In genomic region chrX:162363206-162363605, GRCm38 (mm10) we compare ENCODE assay signal across 17 mouse cellular contexts.
DNase-seq lines count a peak whose midpoint lies in the region; ATAC-seq and TF ChIP-seq lines count a peak whose summit lies in the region.
"Had no signal": no experiment of that assay in that cellular context is flagged by ENCODE, and none has a peak within 500 bp of the region (broad histone marks: within the 10 kb centered on the region; RNA-seq: fewer than 3 reads in every experiment).

No protein-coding gene starts in this region.

- H3K4me2 ChIP-seq in kidney, embryonic 16.5 days (replicated peaks; ENCODE audit: low read depth, low read length): no peak overlapping the region
- H3K4me2 ChIP-seq in lung, embryonic 14.5 days: no peak overlapping the region
- H3K4me2 ChIP-seq: embryonic facial prominence, embryonic 12.5 days; hindbrain, embryonic 13.5 days; limb, embryonic 13.5 days; liver, embryonic 15.5 days had no signal

- DNase-seq in left cerebral cortex, postnatal 4 days: peak; percentile 3
- DNase-seq in left cerebral cortex, postnatal 14 days (ENCODE audit: low spot score in 2 of 2): no peak
- DNase-seq in lung, embryonic 14.5 days: peak; percentile 83
- peak; percentile 49 to 83 for DNase-seq in lung, postnatal 4 days
- no peak for DNase-seq in heart, adult 2 months
- DNase-seq in cerebellum, postnatal 14 days: no peak
- no peak for DNase-seq in urinary bladder, adult 2 months (ENCODE audit: low spot score)
- DNase-seq: right cerebral cortex, postnatal 14 days; thymus, postnatal 14 days had no signal

- no peaks in the 10 kb centered on the region for H3K79me2 ChIP-seq in heart, adult 2 months (replicated peaks; ENCODE audit: control insufficient read depth, insufficient read depth, low read length)

- H3K4me1 ChIP-seq in kidney, embryonic 16.5 days (ENCODE audit: insufficient read depth, low read length): no peaks in the 10 kb centered on the region
- H3K4me1 ChIP-seq in lung, embryonic 14.5 days (ENCODE audit: insufficient read depth): no peaks in the 10 kb centered on the region; the same call in 1 of the 2 replicates
- H3K4me1 ChIP-seq in heart, adult 2 months (ENCODE audit: control insufficient read depth, insufficient read depth, low read length): no peaks in the 10 kb centered on the region
- H3K4me1 ChIP-seq: embryonic facial prominence, embryonic 12.5 days; hindbrain, embryonic 13.5 days; liver, embryonic 15.5 days had no signal

- no peak overlapping the region for H3K9ac ChIP-seq in kidney, embryonic 16.5 days (replicated peaks; ENCODE audit: low read length)
- no peak overlapping the region for H3K9ac ChIP-seq in lung, embryonic 14.5 days
- H3K9ac ChIP-seq in heart, adult 2 months (ENCODE audit: low read depth, low read length): no peak overlapping the region
- H3K9ac ChIP-seq: embryonic facial prominence, embryonic 12.5 days; hindbrain, embryonic 13.5 days; limb, embryonic 13.5 days; liver, embryonic 15.5 days had no signal

- 62% methylated on average over 2 of the region's 2 CpGs for WGBS in kidney, embryonic 16.5 days
- 27% methylated on average over 2 of the region's 2 CpGs for WGBS in lung, embryonic 14.5 days
- 58% methylated on average over 2 of the region's 2 CpGs for WGBS in heart, adult 2 months

- H3K27me3 ChIP-seq in kidney, embryonic 16.5 days (ENCODE audit: insufficient read depth, low read length): peaks cover 4% of the 10 kb centered on the region; the same call in 1 of the 2 replicates
- no peaks in the 10 kb centered on the region for H3K27me3 ChIP-seq in lung, embryonic 14.5 days (ENCODE audit: insufficient read depth, low read length)
- H3K27me3 ChIP-seq in heart, adult 2 months (ENCODE audit: control insufficient read depth, insufficient read depth, low read length): no peaks in the 10 kb centered on the region

- TF ChIP-seq EP300 in heart, adult 2 months (IDR thresholded peaks at IDR 0.05; ENCODE audit: insufficient read depth, low read depth, low read length): no peak

- no peak for TF ChIP-seq CTCF in lung, embryonic 14.5 days (IDR thresholded peaks at IDR 0.05; ENCODE audit: low read depth)
- TF ChIP-seq CTCF in heart, adult 2 months (IDR thresholded peaks at IDR 0.05): no peak

- H3K36me3 ChIP-seq in kidney, embryonic 16.5 days (ENCODE audit: insufficient read depth, low read length): no peaks in the 10 kb centered on the region
- no peaks in the 10 kb centered on the region for H3K36me3 ChIP-seq in lung, embryonic 14.5 days (ENCODE audit: insufficient read depth)
- H3K36me3 ChIP-seq in heart, adult 2 months (ENCODE audit: control insufficient read depth, insufficient read depth, low read length): no peaks in the 10 kb centered on the region
- H3K36me3 ChIP-seq: embryonic facial prominence, embryonic 12.5 days; hindbrain, embryonic 13.5 days; limb, embryonic 13.5 days; liver, embryonic 15.5 days had no signal

- no peak overlapping the region for H3K4me3 ChIP-seq in kidney, embryonic 16.5 days (ENCODE audit: low read length)
- no peak overlapping the region for H3K4me3 ChIP-seq in lung, embryonic 14.5 days (ENCODE audit: low read depth, low read length)
- no peak overlapping the region for H3K4me3 ChIP-seq in heart, adult 2 months
- H3K4me3 ChIP-seq: embryonic facial prominence, embryonic 12.5 days; hindbrain, embryonic 13.5 days; limb, embryonic 13.5 days; liver, embryonic 15.5 days had no signal

- no peaks in the 10 kb centered on the region for H3K9me3 ChIP-seq in kidney, embryonic 16.5 days (ENCODE audit: low read length)
- no peaks in the 10 kb centered on the region for H3K9me3 ChIP-seq in lung, embryonic 14.5 days (ENCODE audit: low read depth, low read length)
- H3K9me3 ChIP-seq: embryonic facial prominence, embryonic 12.5 days; hindbrain, embryonic 13.5 days; limb, embryonic 13.5 days; liver, embryonic 15.5 days had no signal

- no peak for TF ChIP-seq POLR2A in heart, adult 2 months (IDR thresholded peaks at IDR 0.05; ENCODE audit: insufficient read depth, low read depth, low read length)

- peak; percentile 86 for ATAC-seq in kidney, embryonic 16.5 days (ENCODE audit: low FRiP score, low TSS enrichment)
- peak; percentile 96 for ATAC-seq in lung, embryonic 14.5 days (ENCODE audit: insufficient read depth)
- ATAC-seq: activated CD4-positive, CD25-positive, alpha-beta regulatory T cell, adult 4 months; midbrain, embryonic 16.5 days; Patski had no signal

- intact Hi-C loops in left cerebral cortex, postnatal 4 days (cut with DNase I): no loop called here
- intact Hi-C loops in left cerebral cortex, postnatal 14 days (cut with DNase I): no loop called here
- intact Hi-C loops in heart, adult 2 months (cut with DNase I): no loop called here

- no peak overlapping the region for H3K27ac ChIP-seq in kidney, embryonic 16.5 days (ENCODE audit: low read length)
- no peak overlapping the region for H3K27ac ChIP-seq in lung, embryonic 14.5 days (ENCODE audit: low read depth)
- no peak overlapping the region for H3K27ac ChIP-seq in heart, adult 2 months
- H3K27ac ChIP-seq: embryonic facial prominence, embryonic 12.5 days; hindbrain, embryonic 13.5 days; limb, embryonic 13.5 days; liver, embryonic 15.5 days had no signal

Comparison
In these comparisons a context has a peak if more than half of its experiments do, and no peak if none do; other contexts are left out.
1. DNase-seq: peak in left cerebral cortex, postnatal 4 days (single experiment), lung, embryonic 14.5 days (single experiment) and lung, postnatal 4 days (2 of 2); none in left cerebral cortex, postnatal 14 days (0 of 2), heart, adult 2 months (0 of 2), cerebellum, postnatal 14 days (0 of 2) and urinary bladder, adult 2 months (single experiment).